Mouse (Mus musculus): ENCODE results near the gene Gm11214.

Gm11214 gene

GRCm38 (mm10) chr4:63663279-63663678, at the start of gene Gm11214:
Gm11214 (minus strand) TSS chr4:63663379.
- no peak for DNase-seq (ENCODE audit: low spot score)

GRCm38 (mm10) chr4:63711886-63712285, 48.7 kb upstream of the Gm11214 start:
- no peak for DNase-seq (ENCODE audit: low spot score)

GRCm38 (mm10) chr4:63710431-63711220, 47.4 kb upstream of the Gm11214 start:
- DNase-seq (ENCODE audit: low spot score) = no peak

GRCm38 (mm10) chr4:63706279-63706971, 43.2 kb upstream of the Gm11214 start:
- DNase-seq (ENCODE audit: low spot score) = no peak

- DNase-seq (ENCODE audit: low spot score) = no peak
Measured at GRCm38 (mm10) chr4:63704232-63704631, 41.1 kb upstream of the Gm11214 start.

- no peak for DNase-seq (ENCODE audit: low spot score)
Measured at GRCm38 (mm10) chr4:63703686-63704085, 40.5 kb upstream of the Gm11214 start.

- DNase-seq (ENCODE audit: low spot score) = no peak
Measured at GRCm38 (mm10) chr4:63702006-63702704, 39.0 kb upstream of the Gm11214 start.

GRCm38 (mm10) chr4:63699749-63700148, 36.6 kb upstream of the Gm11214 start:
- no peak for DNase-seq (ENCODE audit: low spot score)

GRCm38 (mm10) chr4:63696921-63697320, 33.7 kb upstream of the Gm11214 start:
- DNase-seq (ENCODE audit: low spot score) = no peak

GRCm38 (mm10) chr4:63692351-63692750, 29.2 kb upstream of the Gm11214 start:
- no peak for DNase-seq (ENCODE audit: low spot score)

GRCm38 (mm10) chr4:63687429-63687828, 24.2 kb upstream of the Gm11214 start:
- DNase-seq (ENCODE audit: low spot score) = no peak

- peak; percentile 5 for DNase-seq (ENCODE audit: low spot score)
Measured at GRCm38 (mm10) chr4:63686157-63686556, 23.0 kb upstream of the Gm11214 start.

- no peak for DNase-seq (ENCODE audit: low spot score)
Measured at GRCm38 (mm10) chr4:63685253-63685525, 22.0 kb upstream of the Gm11214 start.

- DNase-seq (ENCODE audit: low spot score) = no peak
Measured at GRCm38 (mm10) chr4:63684412-63685252, 21.5 kb upstream of the Gm11214 start.

- DNase-seq (ENCODE audit: low spot score) = no peak
Measured at GRCm38 (mm10) chr4:63683716-63684115, 20.5 kb upstream of the Gm11214 start.

GRCm38 (mm10) chr4:63683056-63683455, 19.9 kb upstream of the Gm11214 start:
- no peak for DNase-seq (ENCODE audit: low spot score)

- no peak for DNase-seq (ENCODE audit: low spot score)
Measured at GRCm38 (mm10) chr4:63682441-63682840, 19.3 kb upstream of the Gm11214 start.

- DNase-seq (ENCODE audit: low spot score) = no peak
Measured at GRCm38 (mm10) chr4:63681557-63681956, 18.4 kb upstream of the Gm11214 start.

GRCm38 (mm10) chr4:63675128-63675527, 11.9 kb upstream of the Gm11214 start:
- DNase-seq (ENCODE audit: low spot score) = no peak

- DNase-seq (ENCODE audit: low spot score) = peak; percentile 55
Measured at GRCm38 (mm10) chr4:63668255-63668654, 5.1 kb upstream of the Gm11214 start.

GRCm38 (mm10) chr4:63665738-63666137, 2.6 kb upstream of the Gm11214 start:
- no peak for DNase-seq (ENCODE audit: low spot score)

- DNase-seq (ENCODE audit: low spot score) = no peak
Measured at GRCm38 (mm10) chr4:63661857-63662256, 1.3 kb downstream of the Gm11214 start.
